Mouse (Mus musculus) left cerebral cortex, adult 2 months (tissue): Measurements from ENCODE around the gene Thap11. TPM values are rescaled to one million over a fixed set of nuclear protein-coding genes. Genes with fewer than 3 reads are reported as not detected.

Source experiments
- DNase-seq, 2 experiments: peaks; one replicate each; pipeline ENCODE4 v3.0.0; 2021 to 2022; ENCODE audit warnings: low spot score in 2 of 2, mixed read lengths in 1 of 2; ENCODE audit errors: extremely low spot score in 1 of 2
- H3K27ac ChIP-seq: fragments of 200-600 bp; 2 replicates; pipeline ENCODE4 v1.8.1; 2022
- H3K4me3 ChIP-seq: fragments of 200-600 bp; 2 replicates; pipeline ENCODE4 v1.8.1; 2022
- CTCF ChIP-seq: fragments of 200-600 bp; IDR thresholded peaks from 2 replicates; pipeline ENCODE4 v1.8.1; 2022; ENCODE audit warnings: antibody characterized with exemption, mild to moderate bottlenecking, moderate library complexity
- intact Hi-C: fragments of 180-260 bp; cut with DNase I; formaldehyde crosslinking; loops from one replicate; pipeline ENCODE4 v1.15.1; 2025
- total RNA-seq, 2 experiments: library from RNA; stranded (reverse); gene quantifications; 2 replicates each; pipeline ENCODE4 v1.2.3; 2021

The Thap11 gene
- total RNA-seq, 2 experiments from 2014 or later = 38.1 to 41.0 TPM

GRCm38 (mm10) chr8:105880754-105881520 is 26.0 kb downstream of the Thap11 start, which contains the start of gene Edc4:
Edc4 (plus strand) TSS chr8:105880881.
- Histone ChIP-seq H3K4me3 (peak within 1 kb of the TSS; percentile 93), H3K27ac (peak within 1 kb of the TSS; percentile 89)
- no peak for TF ChIP-seq CTCF
- intact Hi-C loops = no loop called here
- peak; percentile 83 to 90 for DNase-seq

GRCm38 (mm10) chr8:105889756-105890465 is 35.0 kb downstream of the Thap11 start:
- Histone ChIP-seq H3K4me3 (no peak overlapping the region), H3K27ac (peak overlapping the region; percentile 33; the same call in 1 of the 2 replicates)
- TF ChIP-seq CTCF = no peak
- intact Hi-C loops = no loop called here
- DNase-seq = no peak

GRCm38 (mm10) chr8:105890870-105891269 is 35.9 kb downstream of the Thap11 start:
- intact Hi-C loops = no loop called here
- peak in 1 of 2 experiments; percentile 38 for DNase-seq
- peak overlapping the region; percentile 47; the same call in 1 of the 2 replicates for H3K27ac ChIP-seq
- H3K4me3 ChIP-seq = no peak overlapping the region
- TF ChIP-seq CTCF = no peak

DNA sequence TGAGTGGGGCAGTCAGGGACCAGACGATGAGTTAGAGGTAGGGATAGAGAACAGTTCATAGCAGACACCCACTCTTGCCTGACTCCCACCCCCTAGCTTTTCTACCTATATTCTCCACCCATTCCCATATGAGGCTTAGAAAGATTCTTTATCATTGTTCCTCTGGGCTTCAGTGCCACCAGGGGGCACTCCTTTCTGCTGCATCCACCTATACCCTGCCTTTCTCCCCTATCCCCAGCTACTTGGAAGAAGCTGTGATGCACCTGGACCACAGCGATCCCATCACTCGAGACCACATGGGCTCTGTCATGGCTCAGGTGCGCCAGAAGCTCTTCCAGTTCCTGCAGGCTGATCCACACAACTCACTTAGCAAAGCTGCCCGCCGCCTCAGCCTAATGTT is 37.5 kb downstream of the Thap11 start:
- DNase-seq = peak in 1 of 2 experiments; percentile 46
- Histone ChIP-seq H3K4me3 (no peak overlapping the region), H3K27ac (no peak overlapping the region)
- intact Hi-C loops = loop anchor here (2.0 kb wide), 1 partner anchor 38 kb away; no protein-coding TSS in a partner anchor
- peak; percentile 68 for TF ChIP-seq CTCF

DNA sequence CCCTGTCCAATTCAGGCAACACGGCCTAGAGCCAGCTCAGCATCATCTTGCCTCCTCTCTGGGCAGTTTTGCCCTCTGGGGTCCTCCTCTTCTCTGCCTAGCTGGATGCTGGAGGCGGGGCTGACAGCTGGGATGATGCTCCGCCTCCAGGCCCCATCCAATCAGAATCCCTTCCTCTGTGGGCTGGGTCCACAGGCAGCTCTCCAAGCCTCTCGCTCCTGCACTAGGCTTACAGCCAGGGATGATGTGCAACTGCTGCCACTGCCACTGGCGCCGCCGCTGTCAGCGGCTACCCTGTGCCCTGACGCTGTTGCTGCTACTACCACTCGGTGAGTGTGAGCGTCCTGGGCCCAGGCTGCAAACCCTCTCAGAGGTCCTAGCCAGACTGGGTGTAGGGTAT is 38.4 kb downstream of the Thap11 start, which contains the start of gene Nrn1l:
TSS of gene Nrn1l (plus strand) at position 229 of the 400 bp plus-strand sequence.
- intact Hi-C loops = loop anchor here (2.0 kb wide), 1 partner anchor 37 kb away; no protein-coding TSS in a partner anchor
- no peak; the same call in 1 of the 2 replicates for TF ChIP-seq CTCF
- Histone ChIP-seq H3K27ac (peak within 1 kb of the TSS; percentile 47), H3K4me3 (peak within 1 kb of the TSS; percentile 22; the same call in 1 of the 2 replicates)
- peak; percentile 70 to 84 for DNase-seq

DNA sequence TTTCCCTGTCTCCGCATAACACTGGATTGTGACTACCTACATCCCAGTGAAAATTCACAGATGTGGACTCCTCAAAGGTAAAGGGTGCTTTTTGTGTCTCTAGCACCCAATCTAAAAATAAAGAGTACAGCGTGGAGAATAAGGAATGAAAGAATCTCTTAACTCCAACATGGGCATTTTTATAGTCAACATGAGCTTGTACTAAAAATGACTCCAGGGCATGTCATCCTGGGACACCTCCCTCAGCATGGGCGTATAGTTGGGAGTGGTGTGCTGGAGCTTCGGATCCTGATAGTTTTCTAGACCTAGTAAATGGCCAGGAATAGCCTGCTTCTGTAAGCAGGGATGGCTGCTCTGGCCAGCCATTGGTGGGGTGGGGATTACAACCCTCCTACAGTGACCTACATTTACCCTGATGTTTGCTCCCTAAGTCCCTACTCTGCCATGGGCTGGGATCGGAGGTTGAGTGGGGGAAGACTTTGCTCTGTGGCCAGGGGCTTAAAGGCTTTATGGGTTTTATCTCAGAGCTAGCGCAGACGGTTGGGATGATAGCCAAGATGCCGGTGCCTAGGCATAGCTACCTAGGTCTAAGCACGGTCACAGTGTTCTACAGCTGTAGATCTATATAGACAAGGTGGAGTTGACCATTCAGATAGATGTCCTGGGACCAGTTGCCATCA is 43.0 kb downstream of the Thap11 start:
- DNase-seq = no peak
- intact Hi-C loops = no loop called here
- no peak overlapping the region for H3K27ac ChIP-seq
- TF ChIP-seq CTCF = no peak
- H3K4me3 ChIP-seq = no peak overlapping the region

GRCm38 (mm10) chr8:105900180-105900940 is 45.4 kb downstream of the Thap11 start, which contains the start of gene Pskh1:
Pskh1 (plus strand) TSS chr8:105900441.
- peak; percentile 92 to 96 for DNase-seq
- intact Hi-C loops = loop anchor here (2.0 kb wide), 1 partner anchor 110 kb away; the partner anchor contains the start of gene Ddx28
- Histone ChIP-seq H3K27ac (peak within 1 kb of the TSS; percentile 97), H3K4me3 (peak within 1 kb of the TSS; percentile 98)
- TF ChIP-seq CTCF = no peak

GRCm38 (mm10) chr8:105900941-105901616 is 46.1 kb downstream of the Thap11 start:
- TF ChIP-seq CTCF = no peak
- peak overlapping the region; percentile 98 for H3K4me3 ChIP-seq
- intact Hi-C loops = loop anchor here (2.0 kb wide), 1 partner anchor 110 kb away; the partner anchor contains the start of gene Ddx28
- DNase-seq = no peak
- H3K27ac ChIP-seq = peak overlapping the region; percentile 97

Other genes with a start within 250 kb of the Thap11 start
- gene Ripor1, start 249.9 kb upstream of the Thap11 start, total RNA-seq = 10 to 100 TPM; 81.0 to 91.4 TPM
- gene Ctcf, start 218.6 kb upstream of the Thap11 start, total RNA-seq = 10 to 100 TPM; 67.4 to 70.2 TPM
- not detected for gene Agrp, start 217.7 kb upstream of the Thap11 start, total RNA-seq
- gene Carmil2, start 168.9 kb upstream of the Thap11 start, total RNA-seq = 10 to 100 TPM; 60.4 to 65.0 TPM
- gene Acd, start 154.0 kb upstream of the Thap11 start, total RNA-seq = 10 to 100 TPM; 51.7 to 56.6 TPM
- 10 to 100 TPM; 43.0 to 47.2 TPM for gene Pard6a, start 154.0 kb upstream of the Thap11 start, total RNA-seq
- under 1 TPM in 1 of 2 experiments, not detected in 1; 0.29 TPM for gene 4933405L10Rik, start 147.5 kb upstream of the Thap11 start, total RNA-seq
- 10 to 100 TPM in 1 of 2 experiments, 1 to 10 TPM in 1; 9.6 to 10.6 TPM for gene Enkd1, start 146.9 kb upstream of the Thap11 start, total RNA-seq
- gene Gfod2, start 96.5 kb upstream of the Thap11 start, total RNA-seq = 10 to 100 TPM; 21.0 to 26.0 TPM
- 10 to 100 TPM; 23.7 to 25.2 TPM for gene Ranbp10, start 27.8 kb upstream of the Thap11 start, total RNA-seq
- gene Tsnaxip1, start 27.4 kb upstream of the Thap11 start, total RNA-seq = under 1 TPM in 1 of 2 experiments, not detected in 1; 0.44 TPM
- gene Cenpt, start 1.9 kb upstream of the Thap11 start, total RNA-seq = 10 to 100 TPM; 16.8 to 17.6 TPM
- 10 to 100 TPM; 29.4 to 32.8 TPM for gene Nutf2, start 5.4 kb downstream of the Thap11 start, total RNA-seq
- 10 to 100 TPM; 64.4 to 68.5 TPM for gene Edc4, start 25.7 kb downstream of the Thap11 start, total RNA-seq
- 1 to 10 TPM; 3.5 to 3.7 TPM for gene Nrn1l, start 38.4 kb downstream of the Thap11 start, total RNA-seq
- gene Pskh1, start 45.3 kb downstream of the Thap11 start, total RNA-seq = 1 to 10 TPM; 6.6 to 8.7 TPM
- 1 to 10 TPM; 1.5 to 2.6 TPM for gene Ctrl, start 78.7 kb downstream of the Thap11 start, total RNA-seq
- 10 to 100 TPM; 90.3 to 91.9 TPM for gene Psmb10, start 83.3 kb downstream of the Thap11 start, total RNA-seq
- gene Lcat, start 88.2 kb downstream of the Thap11 start, total RNA-seq = 10 to 100 TPM; 25.3 to 25.8 TPM
- 10 to 100 TPM; 18.2 to 19.8 TPM for gene Slc12a4, start 111.0 kb downstream of the Thap11 start, total RNA-seq
- gene Dpep3, start 124.3 kb downstream of the Thap11 start, total RNA-seq = not detected
- gene Dus2, start 136.2 kb downstream of the Thap11 start, total RNA-seq = 10 to 100 TPM; 19.7 to 21.9 TPM
- gene Dpep2nb, start 150.8 kb downstream of the Thap11 start, total RNA-seq = not detected
- gene Ddx28, start 156.8 kb downstream of the Thap11 start, total RNA-seq = 10 to 100 TPM; 14.1 to 14.9 TPM
- 10 to 100 TPM; 12.1 to 13.4 TPM for gene Nfatc3, start 203.7 kb downstream of the Thap11 start, total RNA-seq